Mouse (Mus musculus) B cell, adult 2 months (primary cell): ENCODE results near the gene Arap2.

Source experiments
- DNase-seq, 2 experiments: peaks; one replicate each; pipeline ENCODE4 v3.0.0; 2022

The Arap2 gene

DNA sequence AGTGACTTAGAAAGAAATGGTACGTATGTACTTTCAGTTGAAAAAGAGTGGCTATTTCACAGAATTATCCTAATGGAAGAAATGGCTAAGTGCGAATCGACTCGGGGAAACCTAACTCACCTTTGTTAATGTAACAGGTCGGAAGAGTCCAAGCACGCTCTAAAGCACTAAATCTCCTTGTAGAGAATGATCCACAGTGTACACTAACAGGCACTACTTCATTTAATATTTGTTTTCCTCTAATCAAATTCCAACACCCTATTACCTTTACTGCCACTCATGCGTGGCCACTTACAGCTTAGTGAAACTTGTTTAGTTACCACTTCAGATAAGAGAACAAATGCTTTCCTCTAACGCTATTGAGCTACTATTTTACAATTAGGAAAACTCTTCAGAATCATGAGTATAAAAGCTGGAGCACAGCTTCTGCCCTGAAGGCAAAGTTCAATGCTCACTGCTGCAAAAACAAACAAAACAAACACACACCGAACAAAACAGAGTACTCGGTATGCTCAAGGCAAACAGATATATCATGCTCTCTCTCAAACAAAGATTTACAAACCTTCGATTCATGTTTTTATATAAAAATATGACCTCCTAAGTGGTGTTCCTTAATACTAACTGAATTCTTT is 143.0 kb downstream of the Arap2 start:
- DNase-seq: no peak

DNA sequence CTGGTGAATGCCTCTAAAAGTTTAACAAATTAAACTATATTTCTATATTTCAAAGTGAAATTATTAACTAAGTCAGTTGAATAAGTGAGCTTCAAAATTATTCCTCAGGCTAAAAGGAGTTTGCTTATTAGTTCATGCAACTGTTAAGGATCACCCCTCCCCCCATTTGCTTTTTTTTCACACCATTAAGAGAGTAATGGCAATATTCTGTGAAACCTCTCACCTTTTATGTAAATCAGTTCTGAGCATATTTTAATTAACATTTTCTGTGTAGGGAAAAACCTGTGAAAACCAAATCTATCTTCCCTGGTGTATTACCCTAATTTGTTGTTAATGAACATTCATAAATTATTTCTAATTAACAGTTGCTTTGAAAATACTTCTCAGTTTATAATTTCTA is 147.7 kb downstream of the Arap2 start:
- DNase-seq: no peak

DNA sequence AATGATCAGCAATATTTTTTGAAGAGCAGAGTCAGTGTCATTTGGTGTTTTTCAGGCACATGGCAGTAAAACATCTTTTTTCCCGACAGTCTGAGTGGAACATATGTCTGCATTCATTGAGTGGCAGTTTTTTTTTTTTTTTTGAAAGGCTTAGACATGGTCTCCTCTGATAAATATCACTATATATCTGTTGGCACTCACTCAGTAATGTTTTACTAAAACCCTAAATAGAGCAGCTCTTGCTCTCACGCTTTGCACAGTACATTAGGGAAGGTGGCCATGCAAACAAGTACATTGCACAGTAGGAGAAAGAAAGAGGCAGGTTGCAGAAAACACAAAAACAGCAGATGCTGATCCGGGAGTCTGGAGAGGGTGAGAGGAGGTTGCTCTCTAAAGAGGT is 154.0 kb downstream of the Arap2 start:
- DNase-seq: no peak

DNA sequence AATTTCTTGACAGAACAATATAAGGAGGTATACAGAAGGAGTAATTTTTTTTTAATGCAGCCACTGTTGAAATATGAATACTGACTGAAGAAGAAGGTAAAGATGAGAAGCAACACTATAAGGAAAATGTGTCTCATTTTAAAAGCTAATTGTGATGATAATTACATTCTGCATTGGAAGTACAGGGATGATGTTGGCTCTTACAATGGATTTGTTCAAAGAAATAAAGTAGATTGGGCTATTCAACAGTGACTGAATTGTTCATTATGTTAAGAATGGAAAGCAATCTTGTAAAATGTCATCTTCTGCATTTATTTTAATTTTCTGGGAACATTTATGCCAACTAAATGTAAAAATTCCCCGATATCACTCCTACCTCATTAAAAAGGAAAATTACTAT is 178.6 kb downstream of the Arap2 start:
- DNase-seq: no peak

DNA sequence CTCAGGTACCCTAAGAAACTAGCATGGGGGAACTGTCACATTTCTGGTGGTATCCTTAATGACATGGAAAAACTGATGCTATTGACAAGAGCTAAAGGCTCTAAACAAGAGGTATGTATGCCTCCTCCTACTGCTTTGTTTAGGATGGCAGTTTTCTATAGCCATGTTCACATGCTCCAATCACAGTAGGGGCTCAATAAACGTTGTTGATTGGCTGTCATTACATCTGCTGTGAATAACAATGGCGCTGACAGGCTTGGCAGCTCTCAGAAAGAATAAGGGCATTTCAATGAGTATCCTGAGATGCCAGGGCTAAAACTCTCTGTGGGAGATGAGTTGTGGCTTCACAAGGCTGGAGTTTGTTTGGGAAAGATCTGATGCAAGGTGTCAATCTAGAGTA is 183.3 kb downstream of the Arap2 start:
- DNase-seq: no peak

GRCm38 (mm10) chr5:62581699-62582098 is 184.3 kb downstream of the Arap2 start:
- DNase-seq: no peak

- no peak for DNase-seq
Observed at GRCm38 (mm10) chr5:62574336-62574844, 191.6 kb downstream of the Arap2 start.
